Mouse (Mus musculus): Measurements from ENCODE around the gene Stum.
"Not testable (repeated sequence)": the region's sequence is repeated elsewhere in the genome, so short reads cannot be mapped to it uniquely, and the experiment has no call there.

Gene Stum

GRCm38 (mm10) chr1:180407171-180407671 is 76.1 kb downstream of the Stum start:
- DNase-seq (ENCODE audit: extremely low read depth, low read depth, low spot score), result no peak

- DNase-seq (ENCODE audit: extremely low read depth, low read depth, low spot score), result no peak
These were observed 76.8 kb downstream of the Stum start for GRCm38 (mm10) chr1:180406336-180407035.

- no peak for DNase-seq (ENCODE audit: extremely low read depth, low read depth, low spot score)
These were observed 77.5 kb downstream of the Stum start for GRCm38 (mm10) chr1:180405576-180406335.

- DNase-seq (ENCODE audit: extremely low read depth, low read depth, low spot score), result no peak
These were observed 78.6 kb downstream of the Stum start for GRCm38 (mm10) chr1:180404706-180405105.

GRCm38 (mm10) chr1:180403694-180404606 is 79.4 kb downstream of the Stum start:
- DNase-seq (ENCODE audit: extremely low read depth, low read depth, low spot score), result no peak

- no peak for DNase-seq (ENCODE audit: extremely low read depth, low read depth, low spot score)
These were observed 80.0 kb downstream of the Stum start for GRCm38 (mm10) chr1:180403357-180403693.

GRCm38 (mm10) chr1:180402481-180403081 is 80.7 kb downstream of the Stum start:
- no peak for DNase-seq (ENCODE audit: extremely low read depth, low read depth, low spot score)

GRCm38 (mm10) chr1:180401725-180402124 is 81.6 kb downstream of the Stum start:
- no peak for DNase-seq (ENCODE audit: extremely low read depth, low read depth, low spot score)

GRCm38 (mm10) chr1:180400691-180401455 is 82.4 kb downstream of the Stum start:
- no peak for DNase-seq (ENCODE audit: extremely low read depth, low read depth, low spot score)

GRCm38 (mm10) chr1:180398446-180398845 is 84.9 kb downstream of the Stum start:
- no peak for DNase-seq (ENCODE audit: extremely low read depth, low read depth, low spot score)

GRCm38 (mm10) chr1:180397734-180398133 is 85.6 kb downstream of the Stum start:
- no peak for DNase-seq (ENCODE audit: extremely low read depth, low read depth, low spot score)

GRCm38 (mm10) chr1:180393873-180394272 is 89.4 kb downstream of the Stum start:
- DNase-seq (ENCODE audit: extremely low read depth, low read depth, low spot score), result no peak

- no peak for DNase-seq (ENCODE audit: extremely low read depth, low read depth, low spot score)
These were observed 90.1 kb downstream of the Stum start for GRCm38 (mm10) chr1:180393017-180393797.

- DNase-seq (ENCODE audit: extremely low read depth, low read depth, low spot score), result no peak
These were observed 91.0 kb downstream of the Stum start for GRCm38 (mm10) chr1:180392137-180392798.

- DNase-seq (ENCODE audit: extremely low read depth, low read depth, low spot score), result no peak
These were observed 91.7 kb downstream of the Stum start for GRCm38 (mm10) chr1:180391575-180391945.

- no peak for DNase-seq (ENCODE audit: extremely low read depth, low read depth, low spot score)
These were observed 92.3 kb downstream of the Stum start for GRCm38 (mm10) chr1:180390746-180391574.

- no peak for DNase-seq (ENCODE audit: extremely low read depth, low read depth, low spot score)
These were observed 93.0 kb downstream of the Stum start for GRCm38 (mm10) chr1:180390321-180390731.

- not testable (repeated sequence) for DNase-seq (ENCODE audit: extremely low read depth, low read depth, low spot score)
These were observed 94.0 kb downstream of the Stum start for GRCm38 (mm10) chr1:180389213-180389760.
